ENCODE assay signal across 9 mouse cellular contexts in the genomic region with DNA sequence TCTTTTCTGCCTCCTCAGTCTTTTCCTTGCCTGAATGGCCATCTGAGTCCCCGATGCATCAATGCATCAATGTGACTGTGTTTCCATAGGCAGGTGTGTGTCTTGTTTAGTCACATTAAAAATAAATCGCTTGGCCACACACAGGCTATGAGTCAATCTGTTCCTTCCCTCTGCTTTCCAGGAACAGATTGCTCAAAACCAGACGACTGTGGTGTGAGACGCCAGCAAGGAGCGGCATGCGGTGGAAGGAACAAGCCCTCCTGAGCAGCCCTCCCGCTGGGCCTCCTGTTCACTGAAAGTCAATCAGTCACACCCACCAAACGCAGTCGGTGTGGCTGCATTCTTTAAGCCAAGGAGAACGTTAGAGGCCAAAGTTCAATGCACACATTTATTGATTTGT. TPM values are rescaled to one million over a fixed set of nuclear protein-coding genes. Genes with fewer than 3 reads are reported as not detected.
DNase-seq lines count a peak whose midpoint lies in the region; ATAC-seq lines count a peak whose summit lies in the region.
"Had no signal": no experiment of that assay in that cellular context is flagged by ENCODE, and none has a peak within 500 bp of the region (broad histone marks: within the 10 kb centered on the region; RNA-seq: fewer than 3 reads in every experiment).

No protein-coding gene starts in this region.

- no peak overlapping the region for H3K4me2 ChIP-seq in kidney, embryonic 15.5 days
- no peak overlapping the region for H3K4me2 ChIP-seq in hindbrain, embryonic 11.5 days (replicated peaks; ENCODE audit: low read depth, low read length)
- H3K4me2 ChIP-seq: limb, embryonic 15.5 days had no signal

- no peak overlapping the region for H3K4me3 ChIP-seq in kidney, embryonic 15.5 days (replicated peaks)
- H3K4me3 ChIP-seq in hindbrain, embryonic 11.5 days (ENCODE audit: low read depth, low read length), result no peak overlapping the region
- H3K4me3 ChIP-seq: limb, embryonic 15.5 days had no signal

- no peak overlapping the region for H3K27ac ChIP-seq in kidney, embryonic 15.5 days
- no peak overlapping the region for H3K27ac ChIP-seq in hindbrain, embryonic 11.5 days (ENCODE audit: low read depth, low read length)
- H3K27ac ChIP-seq: limb, embryonic 15.5 days had no signal

- H3K27me3 ChIP-seq in kidney, embryonic 15.5 days, result no peaks in the 10 kb centered on the region
- no peaks in the 10 kb centered on the region for H3K27me3 ChIP-seq in hindbrain, embryonic 11.5 days (ENCODE audit: control insufficient read depth, insufficient read depth, low read length)
- H3K27me3 ChIP-seq: limb, embryonic 15.5 days had no signal

- peaks cover 17% of the 10 kb centered on the region for H3K4me1 ChIP-seq in kidney, embryonic 15.5 days
- no peaks in the 10 kb centered on the region for H3K4me1 ChIP-seq in hindbrain, embryonic 11.5 days (replicated peaks; ENCODE audit: control insufficient read depth, insufficient read depth, low read length)

- DNase-seq in kidney, postnatal 4 days, result peak; percentile 18 to 34
- peak; percentile 93 for DNase-seq in brain, adult 2 months (ENCODE audit: low read depth, low spot score)
- DNase-seq in hindbrain, embryonic 11.5 days (ENCODE audit: low spot score), result peak; percentile 28
- DNase-seq in right cerebral cortex, adult 2 months (ENCODE audit: low spot score in 2 of 2), result peak; percentile 49 to 57
- no peak for DNase-seq in heart, postnatal 4 days
- DNase-seq in kidney, postnatal 25 days, result no peak
- DNase-seq in lung, adult 18-20 months, result no peak

- H3K9me3 ChIP-seq in kidney, embryonic 15.5 days (replicated peaks), result no peaks in the 10 kb centered on the region
- H3K9me3 ChIP-seq in hindbrain, embryonic 11.5 days (ENCODE audit: control insufficient read depth, low read length), result no peaks in the 10 kb centered on the region
- H3K9me3 ChIP-seq: limb, embryonic 15.5 days had no signal

- WGBS in kidney, embryonic 15.5 days, result 18% methylated on average over 10 of the region's 10 CpGs
- 14% methylated on average over 10 of the region's 10 CpGs for WGBS in hindbrain, embryonic 11.5 days

- H3K9ac ChIP-seq in kidney, embryonic 15.5 days, result no peak overlapping the region
- no peak overlapping the region for H3K9ac ChIP-seq in hindbrain, embryonic 11.5 days (ENCODE audit: low read depth, low read length)
- H3K9ac ChIP-seq: limb, embryonic 15.5 days had no signal

- no peak for ATAC-seq in kidney, embryonic 15.5 days (replicated peaks; ENCODE audit: low FRiP score)
- no peak for ATAC-seq in hindbrain, embryonic 11.5 days (ENCODE audit: low FRiP score)

- H3K36me3 ChIP-seq in kidney, embryonic 15.5 days, result no peaks in the 10 kb centered on the region
- H3K36me3 ChIP-seq in hindbrain, embryonic 11.5 days (ENCODE audit: control insufficient read depth, insufficient read depth, low read length), result no peaks in the 10 kb centered on the region
- H3K36me3 ChIP-seq: limb, embryonic 15.5 days had no signal

RNA-seq across cellular contexts. Expression of gene Spesp1, which starts 59.5 kb away (rescaled TPM):
- polyA plus RNA-seq in kidney, embryonic 15.5 days (2015; fragmentation: Nextera tagmentation; extraction: Ambion mirVana), result not detected in 2 replicates
- not detected in 2 replicates for polyA plus RNA-seq in hindbrain, embryonic 11.5 days (2014; fragmentation: Nextera tagmentation; extraction: Ambion mirVana)
- not detected for total RNA-seq in heart, postnatal 4 days (2021)
- polyA plus RNA-seq: limb, embryonic 15.5 days had no signal

Comparison
In these comparisons a context has a peak if more than half of its experiments do, and no peak if none do; other contexts are left out.
1. DNase-seq: peak in kidney, postnatal 4 days (2 of 2), brain, adult 2 months (single experiment), hindbrain, embryonic 11.5 days (single experiment) and right cerebral cortex, adult 2 months (2 of 2); none in heart, postnatal 4 days (single experiment), kidney, postnatal 25 days (0 of 2) and lung, adult 18-20 months (0 of 2).